18 mouse cellular contexts compared by ENCODE assay signal in the genomic region with DNA sequence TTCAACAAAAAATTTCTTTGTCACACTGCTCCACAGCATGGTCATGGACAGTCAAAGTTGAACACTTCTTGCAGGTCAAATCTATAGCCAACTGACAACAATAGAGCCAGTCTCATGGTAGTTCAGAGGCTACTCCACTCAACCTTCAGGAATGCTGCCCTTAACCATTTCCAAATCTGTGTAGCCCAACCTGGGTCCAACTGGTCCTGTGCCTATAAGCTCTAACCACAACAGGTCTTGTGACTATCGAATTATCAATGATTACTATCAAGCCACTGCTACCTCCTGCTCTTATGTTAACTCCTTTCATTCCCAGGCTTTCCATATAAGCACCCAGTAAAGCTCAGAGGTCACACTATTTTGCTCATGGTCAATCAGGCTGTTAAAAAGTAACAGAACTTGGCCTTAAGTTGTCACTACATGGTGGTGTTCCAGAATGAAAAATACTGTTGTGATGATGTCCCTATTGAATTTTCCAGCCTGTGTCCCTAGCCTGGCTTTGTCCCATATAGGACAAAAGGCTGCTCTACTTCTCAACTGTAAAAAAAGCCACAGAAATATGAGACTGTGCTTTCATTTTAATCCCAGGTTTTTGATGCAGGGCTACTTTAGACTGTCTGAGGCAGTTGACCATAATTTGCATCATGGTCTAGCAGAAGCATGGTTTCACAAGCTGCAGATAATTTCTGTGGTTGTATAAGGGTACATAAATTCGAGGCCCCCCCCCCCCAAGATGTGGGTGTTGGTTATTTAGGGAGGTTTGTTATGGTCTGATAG. TPM values are rescaled to one million over a fixed set of nuclear protein-coding genes. Genes with fewer than 3 reads are reported as not detected.
A peak's percentile ranks its signal among the peaks of the same experiment; 100 is the strongest.
DNase-seq lines count a peak whose midpoint lies in the region; ATAC-seq and TF ChIP-seq lines count a peak whose summit lies in the region.
"Had no signal": no experiment of that assay in that cellular context is flagged by ENCODE, and none has a peak within 500 bp of the region (broad histone marks: within the 10 kb centered on the region; RNA-seq: fewer than 3 reads in every experiment).

No protein-coding gene starts in this region.

- peaks cover 30% of the 10 kb centered on the region for H3K36me3 ChIP-seq in kidney, embryonic 14.5 days (ENCODE audit: control insufficient read depth, insufficient read depth, low read length)
- H3K36me3 ChIP-seq in MEL (ENCODE audit: control insufficient read depth in 1 of 2, insufficient read depth in 2 of 2, low read length in 2 of 2), result peaks cover 33 to 54% of the 10 kb centered on the region in 2 experiments
- H3K36me3 ChIP-seq in liver, embryonic 16.5 days (ENCODE audit: control insufficient read depth, insufficient read depth), result peaks cover 6% of the 10 kb centered on the region; the same call in 1 of the 2 replicates

- H3K27ac ChIP-seq in kidney, embryonic 14.5 days (ENCODE audit: low read depth, low read length), result no peak overlapping the region
- peak overlapping the region; percentile 35 for H3K27ac ChIP-seq in MEL (ENCODE audit: control insufficient read depth, low read depth, low read length)
- H3K27ac ChIP-seq in liver, embryonic 16.5 days (ENCODE audit: low read length), result no peak overlapping the region
- H3K27ac ChIP-seq: embryonic facial prominence, embryonic 12.5 days; forebrain, embryonic 10.5 days; intestine, embryonic 15.5 days; neural tube, embryonic 13.5 days had no signal

- no peak overlapping the region for H3K4me2 ChIP-seq in kidney, embryonic 14.5 days (replicated peaks; ENCODE audit: low read depth, low read length)
- H3K4me2 ChIP-seq in liver, embryonic 16.5 days (ENCODE audit: low read depth, low read length), result 0 out of 2 replicates have a peak overlapping the region, but pooled peaks have one; percentile 1
- H3K4me2 ChIP-seq: embryonic facial prominence, embryonic 12.5 days; intestine, embryonic 15.5 days; lung, embryonic 14.5 days; neural tube, embryonic 13.5 days had no signal

- no peak overlapping the region for H3K4me3 ChIP-seq in kidney, embryonic 14.5 days (ENCODE audit: low read length)
- no peak overlapping the region for H3K4me3 ChIP-seq in MEL (ENCODE audit: control insufficient read depth in 1 of 2, insufficient read depth in 1 of 2, low read depth in 2 of 2, low read length in 2 of 2)
- no peak overlapping the region for H3K4me3 ChIP-seq in liver, embryonic 16.5 days (ENCODE audit: low read depth, low read length)
- H3K4me3 ChIP-seq: embryonic facial prominence, embryonic 12.5 days; forebrain, embryonic 10.5 days; intestine, embryonic 15.5 days; neural tube, embryonic 13.5 days had no signal

- H3K9ac ChIP-seq in kidney, embryonic 14.5 days (ENCODE audit: low read depth, low read length), result no peak overlapping the region
- no peak overlapping the region for H3K9ac ChIP-seq in MEL (ENCODE audit: control insufficient read depth, low read depth, low read length, poor library complexity, severe bottlenecking)
- no peak overlapping the region for H3K9ac ChIP-seq in liver, embryonic 16.5 days (ENCODE audit: low read depth, low read length)
- H3K9ac ChIP-seq: embryonic facial prominence, embryonic 12.5 days; intestine, embryonic 15.5 days; lung, embryonic 14.5 days; neural tube, embryonic 13.5 days had no signal

- peak in 1 of 2 experiments; percentile 77; a peak in 2 of 4 replicates for TF ChIP-seq EP300 in MEL (IDR thresholded peaks at IDR 0.05; ENCODE audit: low read depth in 1 of 2, low read length in 2 of 2)

- H3K4me1 ChIP-seq in kidney, embryonic 14.5 days (ENCODE audit: control insufficient read depth, insufficient read depth, low read length), result peaks cover 8% of the 10 kb centered on the region
- peaks cover 16 to 20% of the 10 kb centered on the region in 2 experiments for H3K4me1 ChIP-seq in MEL (ENCODE audit: control insufficient read depth in 1 of 2, insufficient read depth in 2 of 2, low read length in 2 of 2)
- peaks cover 43% of the 10 kb centered on the region for H3K4me1 ChIP-seq in liver, embryonic 16.5 days (ENCODE audit: control insufficient read depth, low read depth, low read length)

- no peak for TF ChIP-seq CTCF in MEL (IDR thresholded peaks at IDR 0.05 in 2 of 3, conservative IDR thresholded peaks at IDR 0.05 in 1 of 3; ENCODE audit: control insufficient read depth in 1 of 3, insufficient read depth in 1 of 3, low read depth in 2 of 3, low read length in 3 of 3, poor library complexity in 1 of 3, severe bottlenecking in 1 of 3)

- ATAC-seq in kidney, embryonic 14.5 days (ENCODE audit: low FRiP score, low TSS enrichment), result no peak
- ATAC-seq in liver, embryonic 16.5 days (ENCODE audit: low read depth), result peak; percentile 48
- ATAC-seq in frontal cortex, adult (ENCODE audit: low TSS enrichment), result no peak
- ATAC-seq: activated CD4-positive, CD25-positive, alpha-beta regulatory T cell, adult 4 months; intestine, embryonic 15.5 days had no signal

- no peaks in the 10 kb centered on the region for H3K9me3 ChIP-seq in kidney, embryonic 14.5 days (ENCODE audit: control insufficient read depth, low read length)
- H3K9me3 ChIP-seq in MEL (replicated peaks; ENCODE audit: insufficient read depth, low read length), result no peaks in the 10 kb centered on the region
- H3K9me3 ChIP-seq in liver, embryonic 16.5 days (replicated peaks; ENCODE audit: control insufficient read depth, low read length), result no peaks in the 10 kb centered on the region
- H3K9me3 ChIP-seq: embryonic facial prominence, embryonic 12.5 days; forebrain, embryonic 10.5 days; G1E; intestine, embryonic 15.5 days; neural tube, embryonic 13.5 days had no signal

- TF ChIP-seq RAD21 in MEL (IDR thresholded peaks at IDR 0.05; ENCODE audit: low read depth, low read length), result no peak

- no peaks in the 10 kb centered on the region for H3K27me3 ChIP-seq in kidney, embryonic 14.5 days (ENCODE audit: control insufficient read depth, insufficient read depth, low read length)
- H3K27me3 ChIP-seq in MEL (ENCODE audit: control insufficient read depth in 1 of 2, insufficient read depth in 2 of 2, low read length in 2 of 2), result no peaks in the 10 kb centered on the region
- H3K27me3 ChIP-seq in liver, embryonic 16.5 days (ENCODE audit: control insufficient read depth, insufficient read depth, low read depth, low read length), result no peaks in the 10 kb centered on the region
- H3K27me3 ChIP-seq: embryonic facial prominence, embryonic 12.5 days; intestine, embryonic 15.5 days; neural tube, embryonic 13.5 days had no signal

- 74% methylated on average over 2 of the region's 2 CpGs for WGBS in kidney, embryonic 14.5 days
- 38% methylated on average over 2 of the region's 2 CpGs for WGBS in liver, embryonic 16.5 days (ENCODE audit: insufficient replicate concordance)

- TF ChIP-seq POLR2A in MEL (IDR thresholded peaks at IDR 0.05; ENCODE audit: control insufficient read depth in 1 of 2, insufficient read depth in 1 of 2, low read depth in 1 of 2, low read length in 2 of 2, poor library complexity in 1 of 2), result no peak

- peaks cover 88% of the 10 kb centered on the region for H3K79me2 ChIP-seq in MEL (ENCODE audit: control insufficient read depth, insufficient read depth, low read length, poor library complexity)

- DNase-seq in kidney, adult 11 months, result peak; percentile 58
- DNase-seq in MEL (ENCODE audit: low read depth, low spot score), result peak; percentile 44
- DNase-seq in kidney, adult 9 months, result peak; percentile 79
- DNase-seq in adrenal gland, adult (ENCODE audit: inconsistent age in 2 of 2, low spot score in 1 of 2), result no peak
- no peak for DNase-seq in left cerebral cortex, adult 8-10 months (ENCODE audit: low spot score in 2 of 2)
- DNase-seq: cerebellum, postnatal 25 days; heart, adult 18-20 months; lung, embryonic 14.5 days; thymus, adult 18-20 months had no signal

TF ChIP-seq in MEL, 35 proteins besides CTCF, POLR2A, EP300 and RAD21 (continues in another document):
- TF ChIP-seq ZC3H11A (IDR thresholded peaks at IDR 0.05; ENCODE audit: low read depth, low read length) (no peak), POLR2AphosphoS2 (IDR thresholded peaks at IDR 0.05; ENCODE audit: low read length) (0 out of 2 replicates have a peak, but pooled peaks have one; percentile 15), MAX (IDR thresholded peaks at IDR 0.05; ENCODE audit: low read length) (no peak), RCOR1 (IDR thresholded peaks at IDR 0.05; ENCODE audit: low read depth, low read length) (peak; percentile 47; the same call in 1 of the 2 replicates), SIN3A (IDR thresholded peaks at IDR 0.05; ENCODE audit: low read length) (peak; percentile 39; the same call in 1 of the 2 replicates)

RNA-seq across cellular contexts. Expression of a gene that starts 6.0 kb away (rescaled TPM):
- 14.7 and 17.2 TPM in 2 replicates for polyA plus RNA-seq in kidney, embryonic 14.5 days (2014; fragmentation: Nextera tagmentation; extraction: Ambion mirVana)
- 25.0 and 32.2 TPM in 2 replicates for total RNA-seq in MEL (2012; rRNA removed)
- 10 to 100 TPM in 1 of 2 experiments, not detected in 1; 33.8 TPM for polyA plus RNA-seq in MEL (2012; ENCODE audit: insufficient read depth in 1 of 2, insufficient read length in 2 of 2, low read depth in 1 of 2, low replicate concordance in 2 of 2, missing spikeins in 1 of 2)
- polyA plus RNA-seq in liver, embryonic 16.5 days (2015; fragmentation: Nextera tagmentation; extraction: Ambion mirVana), result 5.3 and 6.5 TPM in 2 replicates
- 10 to 100 TPM; 18.5 to 23.5 (median 21.9) TPM for total RNA-seq in left cerebral cortex, adult 8-10 months (2022)

RNA-seq across cellular contexts. Expression of a gene that starts 6.2 kb away (rescaled TPM):
- 201 and 312 TPM in 2 replicates for polyA plus RNA-seq in kidney, embryonic 14.5 days (2014; fragmentation: Nextera tagmentation; extraction: Ambion mirVana)
- total RNA-seq in MEL (2012; rRNA removed), result 64.2 and 76.9 TPM in 2 replicates
- polyA plus RNA-seq in MEL (2012; ENCODE audit: insufficient read depth in 1 of 2, insufficient read length in 2 of 2, low read depth in 1 of 2, low replicate concordance in 2 of 2, missing spikeins in 1 of 2), result 10 to 100 TPM in 1 of 2 experiments, not detected in 1; 77.4 TPM
- polyA plus RNA-seq in liver, embryonic 16.5 days (2015; fragmentation: Nextera tagmentation; extraction: Ambion mirVana), result 80.1 and 85.0 TPM in 2 replicates
- 10 to 100 TPM; 66.3 to 74.7 (median 68.8) TPM for total RNA-seq in left cerebral cortex, adult 8-10 months (2022)

RNA-seq across cellular contexts. Expression of a gene that starts 43.3 kb away (rescaled TPM):
- polyA plus RNA-seq in kidney, embryonic 14.5 days (2014; fragmentation: Nextera tagmentation; extraction: Ambion mirVana), result 75.7 and 81.2 TPM in 2 replicates
- total RNA-seq in MEL (2012; rRNA removed), result 147 and 174 TPM in 2 replicates
- 100 to 1,000 TPM in 1 of 2 experiments, not detected in 1; 199 TPM for polyA plus RNA-seq in MEL (2012; ENCODE audit: insufficient read depth in 1 of 2, insufficient read length in 2 of 2, low read depth in 1 of 2, low replicate concordance in 2 of 2, missing spikeins in 1 of 2)
- 28.3 and 30.0 TPM in 2 replicates for polyA plus RNA-seq in liver, embryonic 16.5 days (2015; fragmentation: Nextera tagmentation; extraction: Ambion mirVana)
- 10 to 100 TPM; 62.8 to 72.5 (median 66.8) TPM for total RNA-seq in left cerebral cortex, adult 8-10 months (2022)

RNA-seq across cellular contexts. Expression of a gene that starts 59.9 kb away (rescaled TPM):
- 86.1 and 93.1 TPM in 2 replicates for polyA plus RNA-seq in kidney, embryonic 14.5 days (2014; fragmentation: Nextera tagmentation; extraction: Ambion mirVana)
- 0.26 and 0.58 TPM in 2 replicates for total RNA-seq in MEL (2012; rRNA removed)
- polyA plus RNA-seq in MEL (2012; ENCODE audit: insufficient read depth in 1 of 2, insufficient read length in 2 of 2, low read depth in 1 of 2, low replicate concordance in 2 of 2, missing spikeins in 1 of 2), result 1 to 10 TPM in 1 of 2 experiments, not detected in 1; 5.6 TPM
- polyA plus RNA-seq in liver, embryonic 16.5 days (2015; fragmentation: Nextera tagmentation; extraction: Ambion mirVana), result 1.3 and 1.5 TPM in 2 replicates
- total RNA-seq in left cerebral cortex, adult 8-10 months (2022), result 100 to 1,000 TPM; 515 to 546 (median 526) TPM

Comparison
In these comparisons a context has a peak if more than half of its experiments do, and no peak if none do; other contexts are left out.
1. DNase-seq: peak in kidney, adult 11 months (single experiment), MEL (single experiment) and kidney, adult 9 months (single experiment); none in adrenal gland, adult (0 of 2) and left cerebral cortex, adult 8-10 months (0 of 2).